Mouse (Mus musculus): Measurements from ENCODE around the gene Fgfr2. TPM values are rescaled to one million over a fixed set of nuclear protein-coding genes. Genes with fewer than 3 reads are reported as not detected.

The Fgfr2 gene
- polyA plus RNA-seq, 1 experiment from 2014 or later, result 20.3 TPM

GRCm38 (mm10) chr7:132153725-132154147 lies 969.4 kb downstream of the Fgfr2 start:
- Histone ChIP-seq H3K36me3 (ENCODE audit: control insufficient read depth, insufficient read depth) (no peaks in the 10 kb centered on the region), H3K4me2 (ENCODE audit: low read depth, low read length) (no peak overlapping the region; the same call in 1 of the 2 replicates), H3K9ac (ENCODE audit: low read length) (no peak overlapping the region), H3K9me3 (replicated peaks; ENCODE audit: control insufficient read depth, low read length) (no peaks in the 10 kb centered on the region), H3K4me1 (ENCODE audit: control insufficient read depth, insufficient read depth, low read length) (no peaks in the 10 kb centered on the region), H3K27me3 (ENCODE audit: control insufficient read depth, insufficient read depth, low read length) (peaks cover 31% of the 10 kb centered on the region), H3K27ac (ENCODE audit: low read length) (no peak overlapping the region), H3K4me3 (ENCODE audit: low read length) (no peak overlapping the region)
- 36% methylated on average over 6 of the region's 6 CpGs for WGBS
- no peak for ATAC-seq (replicated peaks; ENCODE audit: extremely low read depth, insufficient read depth, low FRiP score)

- WGBS, result 73% methylated on average over 15 of the region's 15 CpGs
- Histone ChIP-seq H3K4me1 (ENCODE audit: control insufficient read depth, insufficient read depth, low read length) (no peaks in the 10 kb centered on the region), H3K9me3 (replicated peaks; ENCODE audit: control insufficient read depth, low read length) (no peaks in the 10 kb centered on the region), H3K4me3 (ENCODE audit: low read length) (no peak overlapping the region), H3K27ac (ENCODE audit: low read length) (no peak overlapping the region), H3K9ac (ENCODE audit: low read length) (no peak overlapping the region), H3K36me3 (ENCODE audit: control insufficient read depth, insufficient read depth) (no peaks in the 10 kb centered on the region), H3K27me3 (ENCODE audit: control insufficient read depth, insufficient read depth, low read length) (no peaks in the 10 kb centered on the region), H3K4me2 (ENCODE audit: low read depth, low read length) (no peak overlapping the region)
- ATAC-seq (replicated peaks; ENCODE audit: extremely low read depth, insufficient read depth, low FRiP score), result no peak
Measured at GRCm38 (mm10) chr7:132145227-132145800, 977.8 kb downstream of the Fgfr2 start.

DNA sequence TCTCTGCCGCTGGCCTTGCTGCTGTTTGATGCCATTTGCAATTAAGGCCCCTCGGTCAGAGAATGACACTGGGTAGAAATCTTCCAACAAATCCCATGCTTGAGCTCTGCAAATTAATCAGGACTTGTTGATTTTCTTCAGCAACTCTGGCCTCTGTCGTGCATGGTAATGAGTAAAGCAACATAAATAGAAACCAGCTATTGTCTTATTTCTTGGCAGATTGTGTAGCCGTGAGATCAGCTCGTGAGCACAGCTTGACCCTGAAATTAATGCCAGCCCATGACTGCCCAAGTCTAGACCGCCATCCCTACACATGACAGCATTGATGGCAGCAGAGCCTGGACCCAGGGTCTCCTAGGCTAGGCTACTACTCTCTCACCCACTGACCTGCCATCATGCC lies 994.5 kb downstream of the Fgfr2 start:
- 76% methylated on average over 6 of the region's 6 CpGs for WGBS
- no peaks in the 10 kb centered on the region for H3K4me1 ChIP-seq (ENCODE audit: control insufficient read depth, insufficient read depth, low read length)
- H3K4me3 ChIP-seq (ENCODE audit: low read length), result no peak overlapping the region
- no peak overlapping the region for H3K4me2 ChIP-seq (ENCODE audit: low read depth, low read length)
- ATAC-seq (replicated peaks; ENCODE audit: extremely low read depth, insufficient read depth, low FRiP score), result no peak
- H3K27ac ChIP-seq (ENCODE audit: low read length), result no peak overlapping the region
- H3K9me3 ChIP-seq (replicated peaks; ENCODE audit: control insufficient read depth, low read length), result no peaks in the 10 kb centered on the region
- no peaks in the 10 kb centered on the region for H3K27me3 ChIP-seq (ENCODE audit: control insufficient read depth, insufficient read depth, low read length)
- no peak overlapping the region for H3K9ac ChIP-seq (ENCODE audit: low read length)
- H3K36me3 ChIP-seq (ENCODE audit: control insufficient read depth, insufficient read depth), result no peaks in the 10 kb centered on the region

DNA sequence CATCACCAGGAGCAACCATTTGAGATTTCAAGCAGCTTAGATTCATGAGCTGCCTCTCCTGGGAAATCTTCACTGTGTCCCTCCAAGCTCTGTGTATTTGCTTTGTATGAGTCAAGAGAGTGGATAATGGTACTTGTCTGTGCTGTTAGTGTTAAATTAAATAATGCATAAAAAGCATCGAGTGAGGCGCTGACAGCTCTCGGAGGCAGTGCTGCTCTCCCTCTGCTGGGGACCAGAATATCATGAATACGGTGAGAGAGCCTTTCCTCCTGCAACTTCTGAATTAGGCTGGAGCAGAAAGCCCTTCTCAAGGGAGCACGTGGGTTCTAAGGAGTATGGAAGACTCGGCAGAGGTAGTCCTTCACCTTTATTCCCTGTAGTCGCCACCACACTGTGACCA lies 998.2 kb downstream of the Fgfr2 start:
- no peaks in the 10 kb centered on the region for H3K36me3 ChIP-seq (ENCODE audit: control insufficient read depth, insufficient read depth)
- 64% methylated on average over 7 of the region's 7 CpGs for WGBS
- H3K4me2 ChIP-seq (ENCODE audit: low read depth, low read length), result no peak overlapping the region
- H3K4me3 ChIP-seq (ENCODE audit: low read length), result no peak overlapping the region
- no peak overlapping the region for H3K9ac ChIP-seq (ENCODE audit: low read length)
- H3K27ac ChIP-seq (ENCODE audit: low read length), result no peak overlapping the region
- H3K27me3 ChIP-seq (ENCODE audit: control insufficient read depth, insufficient read depth, low read length), result no peaks in the 10 kb centered on the region
- no peaks in the 10 kb centered on the region for H3K9me3 ChIP-seq (replicated peaks; ENCODE audit: control insufficient read depth, low read length)
- H3K4me1 ChIP-seq (ENCODE audit: control insufficient read depth, insufficient read depth, low read length), result no peaks in the 10 kb centered on the region
- no peak for ATAC-seq (replicated peaks; ENCODE audit: extremely low read depth, insufficient read depth, low FRiP score)

GRCm38 (mm10) chr7:132123211-132123610 lies 999.9 kb downstream of the Fgfr2 start:
- WGBS, result 32% methylated on average over 7 of the region's 7 CpGs
- H3K36me3 ChIP-seq (ENCODE audit: control insufficient read depth, insufficient read depth), result no peaks in the 10 kb centered on the region
- ATAC-seq (replicated peaks; ENCODE audit: extremely low read depth, insufficient read depth, low FRiP score), result no peak
- H3K4me2 ChIP-seq (ENCODE audit: low read depth, low read length), result peak overlapping the region; percentile 11; the same call in 1 of the 2 replicates
- H3K4me1 ChIP-seq (ENCODE audit: control insufficient read depth, insufficient read depth, low read length), result no peaks in the 10 kb centered on the region
- no peak overlapping the region for H3K9ac ChIP-seq (ENCODE audit: low read length)
- H3K27ac ChIP-seq (ENCODE audit: low read length), result no peak overlapping the region
- H3K4me3 ChIP-seq (ENCODE audit: low read length), result no peak overlapping the region
- H3K9me3 ChIP-seq (replicated peaks; ENCODE audit: control insufficient read depth, low read length), result no peaks in the 10 kb centered on the region
- H3K27me3 ChIP-seq (ENCODE audit: control insufficient read depth, insufficient read depth, low read length), result no peaks in the 10 kb centered on the region

- H3K27me3 ChIP-seq (ENCODE audit: control insufficient read depth, insufficient read depth, low read length), result no peaks in the 10 kb centered on the region
- no peaks in the 10 kb centered on the region for H3K9me3 ChIP-seq (replicated peaks; ENCODE audit: control insufficient read depth, low read length)
- no peak overlapping the region for H3K9ac ChIP-seq (ENCODE audit: low read length)
- H3K4me1 ChIP-seq (ENCODE audit: control insufficient read depth, insufficient read depth, low read length), result no peaks in the 10 kb centered on the region
- no peak overlapping the region for H3K4me3 ChIP-seq (ENCODE audit: low read length)
- no peak for ATAC-seq (replicated peaks; ENCODE audit: extremely low read depth, insufficient read depth, low FRiP score)
- H3K36me3 ChIP-seq (ENCODE audit: control insufficient read depth, insufficient read depth), result no peaks in the 10 kb centered on the region
- no peak overlapping the region for H3K4me2 ChIP-seq (ENCODE audit: low read depth, low read length)
- WGBS, result 74% methylated on average over 4 of the region's 4 CpGs
- no peak overlapping the region for H3K27ac ChIP-seq (ENCODE audit: low read length)
Measured at GRCm38 (mm10) chr7:132119817-132120216, 1003.3 kb downstream of the Fgfr2 start.

- ATAC-seq (replicated peaks; ENCODE audit: extremely low read depth, insufficient read depth, low FRiP score), result no peak
- WGBS, result 65% methylated on average over 5 of the region's 5 CpGs
Measured at GRCm38 (mm10) chr7:132111770-132112169, 1011.4 kb downstream of the Fgfr2 start.

DNA sequence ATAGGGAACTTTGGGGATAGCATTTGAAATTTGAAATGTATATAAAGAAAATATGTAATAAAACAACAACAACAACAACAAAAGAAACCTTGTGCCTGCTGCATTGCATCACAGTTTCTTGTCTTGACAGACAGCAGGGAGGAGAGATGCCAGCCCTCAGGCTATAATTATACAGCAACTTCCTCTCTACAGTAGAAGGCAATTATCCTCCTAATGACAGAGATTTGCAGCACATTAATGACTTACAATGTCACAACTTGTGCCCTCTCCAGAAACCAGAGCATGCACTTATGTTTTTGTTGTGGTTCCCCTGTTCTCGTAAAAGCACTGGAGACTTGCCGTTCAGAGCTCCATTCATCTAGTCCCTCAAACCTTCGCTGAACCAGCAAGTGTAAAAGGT lies 1012.8 kb downstream of the Fgfr2 start:
- no peak overlapping the region for H3K27ac ChIP-seq (ENCODE audit: low read length)
- H3K4me2 ChIP-seq (ENCODE audit: low read depth, low read length), result no peak overlapping the region
- no peak overlapping the region for H3K4me3 ChIP-seq (ENCODE audit: low read length)
- H3K27me3 ChIP-seq (ENCODE audit: control insufficient read depth, insufficient read depth, low read length), result no peaks in the 10 kb centered on the region
- ATAC-seq (replicated peaks; ENCODE audit: extremely low read depth, insufficient read depth, low FRiP score), result no peak
- WGBS, result 80% methylated on average over 3 of the region's 3 CpGs
- H3K9me3 ChIP-seq (replicated peaks; ENCODE audit: control insufficient read depth, low read length), result no peaks in the 10 kb centered on the region
- no peaks in the 10 kb centered on the region for H3K36me3 ChIP-seq (ENCODE audit: control insufficient read depth, insufficient read depth)
- H3K9ac ChIP-seq (ENCODE audit: low read length), result no peak overlapping the region
- H3K4me1 ChIP-seq (ENCODE audit: control insufficient read depth, insufficient read depth, low read length), result no peaks in the 10 kb centered on the region

More at GRCm38 (mm10) chr7:132111770-132112169, 1011.4 kb downstream of the Fgfr2 start:
- Histone ChIP-seq H3K27ac (ENCODE audit: low read length) (no peak overlapping the region), H3K36me3 (ENCODE audit: control insufficient read depth, insufficient read depth) (no peaks in the 10 kb centered on the region), H3K4me3 (ENCODE audit: low read length) (no peak overlapping the region), H3K9ac (ENCODE audit: low read length) (no peak overlapping the region), H3K9me3 (replicated peaks; ENCODE audit: control insufficient read depth, low read length) (no peaks in the 10 kb centered on the region), H3K4me1 (ENCODE audit: control insufficient read depth, insufficient read depth, low read length) (no peaks in the 10 kb centered on the region), H3K4me2 (ENCODE audit: low read depth, low read length) (no peak overlapping the region), H3K27me3 (ENCODE audit: control insufficient read depth, insufficient read depth, low read length) (no peaks in the 10 kb centered on the region)

GRCm38 (mm10) chr7:132106891-132107290 lies 1016.3 kb downstream of the Fgfr2 start:
- Histone ChIP-seq H3K9me3 (replicated peaks; ENCODE audit: control insufficient read depth, low read length) (no peaks in the 10 kb centered on the region), H3K27me3 (ENCODE audit: control insufficient read depth, insufficient read depth, low read length) (no peaks in the 10 kb centered on the region), H3K36me3 (ENCODE audit: control insufficient read depth, insufficient read depth) (no peaks in the 10 kb centered on the region), H3K27ac (ENCODE audit: low read length) (no peak overlapping the region), H3K9ac (ENCODE audit: low read length) (no peak overlapping the region), H3K4me3 (ENCODE audit: low read length) (no peak overlapping the region), H3K4me1 (ENCODE audit: control insufficient read depth, insufficient read depth, low read length) (no peaks in the 10 kb centered on the region), H3K4me2 (ENCODE audit: low read depth, low read length) (no peak overlapping the region)
- ATAC-seq (replicated peaks; ENCODE audit: extremely low read depth, insufficient read depth, low FRiP score), result no peak
- 76% methylated on average over 4 of the region's 4 CpGs for WGBS
